Mouse (Mus musculus) cerebellum, adult 8-10 months (tissue): ENCODE measurements around the gene Cd63.

ENCODE experiments used
- DNase-seq: peaks from one replicate; pipeline ENCODE4 v3.0.0; 2022

Cd63 gene

GRCm38 (mm10) chr10:128900698-128901097, at the start of gene Cd63:
Gene Cd63, plus strand, starts transcription at chr10:128900989.
- no peak for DNase-seq

GRCm38 (mm10) chr10:128861176-128861575, 39.6 kb upstream of the Cd63 start:
- DNase-seq: no peak

GRCm38 (mm10) chr10:128866042-128866441, 34.7 kb upstream of the Cd63 start:
- DNase-seq: no peak

GRCm38 (mm10) chr10:128866518-128866917, 34.3 kb upstream of the Cd63 start:
- no peak for DNase-seq

GRCm38 (mm10) chr10:128870341-128870740, 30.4 kb upstream of the Cd63 start:
- DNase-seq: no peak

GRCm38 (mm10) chr10:128878291-128878690, 22.5 kb upstream of the Cd63 start:
- no peak for DNase-seq

- DNase-seq: no peak
Observed at GRCm38 (mm10) chr10:128878811-128879210, 22.0 kb upstream of the Cd63 start.

GRCm38 (mm10) chr10:128882067-128882466, 18.7 kb upstream of the Cd63 start:
- no peak for DNase-seq

- no peak for DNase-seq
Observed at GRCm38 (mm10) chr10:128888941-128889827, 11.6 kb upstream of the Cd63 start.

- no peak for DNase-seq
Observed at GRCm38 (mm10) chr10:128889846-128890245, 10.9 kb upstream of the Cd63 start.

- DNase-seq: no peak
Observed at GRCm38 (mm10) chr10:128890383-128891295, 10.2 kb upstream of the Cd63 start.

GRCm38 (mm10) chr10:128891296-128892094, 9.3 kb upstream of the Cd63 start, which contains the start of gene Gdf11:
Gene Gdf11, minus strand, starts transcription at chr10:128891718.
- no peak for DNase-seq

GRCm38 (mm10) chr10:128892246-128892645, 8.5 kb upstream of the Cd63 start:
- DNase-seq: no peak

GRCm38 (mm10) chr10:128895437-128895836, 5.4 kb upstream of the Cd63 start:
- DNase-seq: peak; percentile 79

- DNase-seq: no peak
Observed at GRCm38 (mm10) chr10:128895952-128896693, 4.7 kb upstream of the Cd63 start.

- no peak for DNase-seq
Observed at GRCm38 (mm10) chr10:128896807-128897206, 4.0 kb upstream of the Cd63 start.

GRCm38 (mm10) chr10:128897501-128897900, 3.3 kb upstream of the Cd63 start:
- no peak for DNase-seq

GRCm38 (mm10) chr10:128899759-128900490, 864 bp upstream of the Cd63 start:
- DNase-seq: no peak

GRCm38 (mm10) chr10:128901409-128901808, 620 bp downstream of the Cd63 start:
- DNase-seq: no peak

- DNase-seq: no peak
Observed at GRCm38 (mm10) chr10:128902409-128902988, 1.7 kb downstream of the Cd63 start.

- no peak for DNase-seq
Observed at GRCm38 (mm10) chr10:128904812-128905211, 4.0 kb downstream of the Cd63 start.
